Mouse (Mus musculus) CH12.LX (cell line): ENCODE results near the gene Itpr3.

Experiments
- EP300 ChIP-seq: IDR thresholded peaks from 2 replicates; pipeline ENCODE4 v1.6.1; 2011; ENCODE audit warnings: low read length, improper control_type of control experiment
- GABPA ChIP-seq: IDR thresholded peaks from 2 replicates; pipeline ENCODE4 v1.6.1; 2012; ENCODE audit warnings: low read depth, low read length, improper control_type of control experiment, inconsistent platforms; ENCODE audit not compliant: insufficient replicate concordance
- POLR2A ChIP-seq: IDR thresholded peaks from 2 replicates; pipeline ENCODE4 v1.6.1; 2011; ENCODE audit warnings: low read depth, mild to moderate bottlenecking, improper control_type of control experiment, low read length
- SIN3A ChIP-seq: IDR thresholded peaks from 2 replicates; pipeline ENCODE4 v1.6.1; 2012; ENCODE audit warnings: low read length, improper control_type of control experiment, inconsistent platforms
- ZMIZ1 ChIP-seq: IDR thresholded peaks from 2 replicates; pipeline ENCODE4 v1.6.1; 2012; ENCODE audit warnings: low read depth, mild to moderate bottlenecking, inconsistent platforms, low read length, improper control_type of control experiment
- ZNF384 ChIP-seq: IDR thresholded peaks from 2 replicates; pipeline ENCODE4 v1.6.1; 2012; ENCODE audit warnings: low read depth, low read length, improper control_type of control experiment, inconsistent platforms

DNA sequence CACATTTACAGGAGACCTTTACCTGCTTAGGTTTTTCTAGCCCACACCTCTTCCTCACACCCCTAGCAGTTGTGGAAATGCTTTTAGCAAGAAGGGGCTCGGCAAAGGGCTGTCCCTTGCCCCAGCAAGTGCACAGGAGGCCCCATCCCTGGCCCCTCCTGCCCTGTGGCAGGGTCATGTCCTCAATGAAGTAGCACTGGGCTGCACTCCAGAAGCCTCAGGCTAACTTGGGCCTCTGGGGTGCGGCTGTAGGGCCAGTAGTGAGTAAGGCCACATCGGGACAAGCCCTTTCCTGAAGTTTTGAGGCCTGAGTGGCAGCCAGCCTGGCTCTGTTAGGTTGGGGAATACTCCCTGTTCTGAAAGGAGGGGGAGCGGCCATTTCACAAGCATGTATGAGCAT is 103.8 kb downstream of the Itpr3 start:
- TF ChIP-seq SIN3A (no peak), ZMIZ1 (no peak), POLR2A (no peak), EP300 (no peak), GABPA (no peak), ZNF384 (no peak)
